Mouse (Mus musculus) cerebellum, postnatal 25 days (tissue): ENCODE results near the gene Fancc.

Experiments
- DNase-seq, 2 experiments: peaks; one replicate each; pipeline ENCODE4 v3.0.0; 2021; ENCODE audit warnings: mixed read lengths in 2 of 2

The Fancc gene

GRCm38 (mm10) chr13:63286483-63287102, 210.5 kb downstream of the Fancc start:
- peak; percentile 77 to 82 for DNase-seq

GRCm38 (mm10) chr13:63284748-63285147, 212.3 kb downstream of the Fancc start:
- no peak for DNase-seq

- no peak for DNase-seq
These were observed 213.8 kb downstream of the Fancc start for GRCm38 (mm10) chr13:63283236-63283635.

GRCm38 (mm10) chr13:63281206-63281605, 215.9 kb downstream of the Fancc start:
- DNase-seq = no peak

GRCm38 (mm10) chr13:63280344-63280743, 216.7 kb downstream of the Fancc start:
- no peak for DNase-seq

GRCm38 (mm10) chr13:63279807-63280206, 217.3 kb downstream of the Fancc start:
- DNase-seq = no peak

GRCm38 (mm10) chr13:63278796-63279475, 218.1 kb downstream of the Fancc start:
- DNase-seq = no peak

- no peak for DNase-seq
These were observed 218.9 kb downstream of the Fancc start for GRCm38 (mm10) chr13:63278141-63278631.

- no peak for DNase-seq
These were observed 219.8 kb downstream of the Fancc start for GRCm38 (mm10) chr13:63277316-63277715.

GRCm38 (mm10) chr13:63276389-63276788, 220.7 kb downstream of the Fancc start:
- no peak for DNase-seq

GRCm38 (mm10) chr13:63274488-63275166, 222.5 kb downstream of the Fancc start:
- DNase-seq = no peak

- no peak for DNase-seq
These were observed 223.2 kb downstream of the Fancc start for GRCm38 (mm10) chr13:63273859-63274258.

GRCm38 (mm10) chr13:63272602-63273229, 224.4 kb downstream of the Fancc start:
- peak in 1 of 2 experiments; percentile 60 for DNase-seq

GRCm38 (mm10) chr13:63272017-63272601, 225.0 kb downstream of the Fancc start:
- no peak for DNase-seq

GRCm38 (mm10) chr13:63270191-63270590, 226.9 kb downstream of the Fancc start:
- DNase-seq = no peak

- DNase-seq = no peak
These were observed 228.3 kb downstream of the Fancc start for GRCm38 (mm10) chr13:63268776-63269175.

- DNase-seq = no peak
These were observed 228.7 kb downstream of the Fancc start for GRCm38 (mm10) chr13:63268371-63268770.

GRCm38 (mm10) chr13:63262168-63262957, 234.7 kb downstream of the Fancc start:
- no peak for DNase-seq

GRCm38 (mm10) chr13:63261676-63262075, 235.4 kb downstream of the Fancc start:
- DNase-seq = no peak

- DNase-seq = peak; percentile 43 to 46
These were observed 236.1 kb downstream of the Fancc start for GRCm38 (mm10) chr13:63260753-63261631.

- no peak for DNase-seq
These were observed 236.9 kb downstream of the Fancc start for GRCm38 (mm10) chr13:63260133-63260532.
